Mouse (Mus musculus): ENCODE measurements at regions not wholly inside any gene's neighbourhood (a gene's known extent, or its start where the extent isn't known, plus 50 kb on each side); places are given as distances from the start of the nearest gene placed in this dataset.
A peak's percentile ranks its signal among the peaks of the same experiment; 100 is the strongest.

- H3K4me3 ChIP-seq (replicated peaks), result no peak overlapping the region
- no peak overlapping the region for H3K27ac ChIP-seq
- H3K36me3 ChIP-seq, result no peaks in the 10 kb centered on the region
- H3K4me2 ChIP-seq (replicated peaks), result no peak overlapping the region
- no peaks in the 10 kb centered on the region for H3K4me1 ChIP-seq (replicated peaks)
- 82% methylated on average over 18 of the region's 18 CpGs for WGBS
- no peaks in the 10 kb centered on the region for H3K27me3 ChIP-seq (replicated peaks)
- no peak for ATAC-seq
- H3K9me3 ChIP-seq, result no peaks in the 10 kb centered on the region
- no peak overlapping the region for H3K9ac ChIP-seq
Observed at GRCm38 (mm10) chr15:93733731-93734510, 138.2 kb upstream of the Prickle1 start.

GRCm38 (mm10) chr15:93732825-93733224, 137.1 kb upstream of the Prickle1 start:
- no peak overlapping the region for H3K4me3 ChIP-seq (replicated peaks)
- no peaks in the 10 kb centered on the region for H3K27me3 ChIP-seq (replicated peaks)
- WGBS, result 85% methylated on average over 5 of the region's 5 CpGs
- H3K9me3 ChIP-seq, result no peaks in the 10 kb centered on the region
- H3K4me2 ChIP-seq (replicated peaks), result no peak overlapping the region
- H3K36me3 ChIP-seq, result no peaks in the 10 kb centered on the region
- ATAC-seq, result no peak
- no peak overlapping the region for H3K9ac ChIP-seq
- no peaks in the 10 kb centered on the region for H3K4me1 ChIP-seq (replicated peaks)
- no peak overlapping the region for H3K27ac ChIP-seq

GRCm38 (mm10) chr15:93731161-93731560, 135.5 kb upstream of the Prickle1 start:
- no peak for ATAC-seq
- H3K4me3 ChIP-seq (replicated peaks), result no peak overlapping the region
- H3K4me2 ChIP-seq (replicated peaks), result no peak overlapping the region
- no peaks in the 10 kb centered on the region for H3K36me3 ChIP-seq
- H3K9ac ChIP-seq, result no peak overlapping the region
- H3K27me3 ChIP-seq (replicated peaks), result no peaks in the 10 kb centered on the region
- no peak overlapping the region for H3K27ac ChIP-seq
- no peaks in the 10 kb centered on the region for H3K4me1 ChIP-seq (replicated peaks)
- H3K9me3 ChIP-seq, result no peaks in the 10 kb centered on the region
- 47% methylated on average over 6 of the region's 6 CpGs for WGBS

- Histone ChIP-seq H3K4me3 (replicated peaks) (no peak overlapping the region), H3K4me2 (replicated peaks) (no peak overlapping the region), H3K27ac (no peak overlapping the region), H3K9ac (no peak overlapping the region), H3K36me3 (no peaks in the 10 kb centered on the region), H3K4me1 (replicated peaks) (peaks cover 10% of the 10 kb centered on the region; the same call in 1 of the 2 replicates), H3K9me3 (no peaks in the 10 kb centered on the region), H3K27me3 (replicated peaks) (no peaks in the 10 kb centered on the region)
- WGBS, result 57% methylated on average over 4 of the region's 4 CpGs
- no peak for ATAC-seq
Observed at GRCm38 (mm10) chr15:93715443-93715842, 119.8 kb upstream of the Prickle1 start.

GRCm38 (mm10) chr15:93713428-93713827, 117.7 kb upstream of the Prickle1 start:
- ATAC-seq, result no peak
- H3K4me2 ChIP-seq (replicated peaks), result no peak overlapping the region
- H3K36me3 ChIP-seq, result no peaks in the 10 kb centered on the region
- H3K4me1 ChIP-seq (replicated peaks), result peaks cover 17% of the 10 kb centered on the region; the same call in 1 of the 2 replicates
- H3K4me3 ChIP-seq (replicated peaks), result no peak overlapping the region
- H3K9ac ChIP-seq, result no peak overlapping the region
- peak overlapping the region; percentile 32; the same call in 1 of the 2 replicates for H3K27ac ChIP-seq
- no peaks in the 10 kb centered on the region for H3K27me3 ChIP-seq (replicated peaks)
- WGBS, result 68% methylated on average over 7 of the region's 7 CpGs
- no peaks in the 10 kb centered on the region for H3K9me3 ChIP-seq

GRCm38 (mm10) chr15:93712594-93712993, 116.9 kb upstream of the Prickle1 start:
- Histone ChIP-seq H3K9me3 (no peaks in the 10 kb centered on the region), H3K4me1 (replicated peaks) (peaks cover 17% of the 10 kb centered on the region; the same call in 1 of the 2 replicates), H3K9ac (no peak overlapping the region), H3K27me3 (replicated peaks) (no peaks in the 10 kb centered on the region), H3K27ac (no peak overlapping the region), H3K4me3 (replicated peaks) (no peak overlapping the region), H3K36me3 (no peaks in the 10 kb centered on the region), H3K4me2 (replicated peaks) (no peak overlapping the region)
- 59% methylated on average over 10 of the region's 10 CpGs for WGBS
- no peak for ATAC-seq

GRCm38 (mm10) chr15:93711150-93711784, 115.6 kb upstream of the Prickle1 start:
- H3K9me3 ChIP-seq, result no peaks in the 10 kb centered on the region
- WGBS, result 45% methylated on average over 13 of the region's 13 CpGs
- H3K4me3 ChIP-seq (replicated peaks), result no peak overlapping the region
- peak overlapping the region; percentile 83 for H3K27ac ChIP-seq
- H3K9ac ChIP-seq, result no peak overlapping the region
- H3K4me1 ChIP-seq (replicated peaks), result peaks cover 19% of the 10 kb centered on the region
- peak; percentile 81 for ATAC-seq
- H3K27me3 ChIP-seq (replicated peaks), result no peaks in the 10 kb centered on the region
- H3K36me3 ChIP-seq, result no peaks in the 10 kb centered on the region
- H3K4me2 ChIP-seq (replicated peaks), result peak overlapping the region; percentile 45

GRCm38 (mm10) chr15:93710493-93711149, 114.9 kb upstream of the Prickle1 start:
- Histone ChIP-seq H3K9me3 (no peaks in the 10 kb centered on the region), H3K4me1 (replicated peaks) (peaks cover 21% of the 10 kb centered on the region), H3K9ac (no peak overlapping the region), H3K27ac (peak overlapping the region; percentile 83), H3K4me2 (replicated peaks) (peak overlapping the region; percentile 45), H3K4me3 (replicated peaks) (0 out of 2 replicates have a peak overlapping the region, but pooled peaks have one; percentile 6), H3K27me3 (replicated peaks) (no peaks in the 10 kb centered on the region), H3K36me3 (no peaks in the 10 kb centered on the region)
- WGBS, result 63% methylated on average over 15 of the region's 15 CpGs
- peak; percentile 86 for ATAC-seq

GRCm38 (mm10) chr15:93706366-93706930, 110.8 kb upstream of the Prickle1 start:
- Histone ChIP-seq H3K4me2 (replicated peaks) (no peak overlapping the region), H3K4me1 (replicated peaks) (peaks cover 11% of the 10 kb centered on the region), H3K9ac (no peak overlapping the region), H3K9me3 (no peaks in the 10 kb centered on the region), H3K27ac (no peak overlapping the region), H3K36me3 (no peaks in the 10 kb centered on the region), H3K27me3 (replicated peaks) (no peaks in the 10 kb centered on the region), H3K4me3 (replicated peaks) (no peak overlapping the region)
- ATAC-seq, result no peak
- WGBS, result 51% methylated on average over 11 of the region's 11 CpGs

- WGBS, result 70% methylated on average over 4 of the region's 4 CpGs
- no peak overlapping the region for H3K4me2 ChIP-seq (replicated peaks)
- H3K9ac ChIP-seq, result no peak overlapping the region
- no peaks in the 10 kb centered on the region for H3K9me3 ChIP-seq
- no peak for ATAC-seq
- H3K4me1 ChIP-seq (replicated peaks), result peaks cover 11% of the 10 kb centered on the region
- no peak overlapping the region for H3K27ac ChIP-seq
- no peaks in the 10 kb centered on the region for H3K36me3 ChIP-seq
- no peaks in the 10 kb centered on the region for H3K27me3 ChIP-seq (replicated peaks)
- no peak overlapping the region for H3K4me3 ChIP-seq (replicated peaks)
Observed at GRCm38 (mm10) chr15:93705651-93706050, 110.0 kb upstream of the Prickle1 start.

- no peaks in the 10 kb centered on the region for H3K9me3 ChIP-seq
- no peak overlapping the region for H3K4me3 ChIP-seq (replicated peaks)
- H3K27ac ChIP-seq, result no peak overlapping the region
- H3K4me1 ChIP-seq (replicated peaks), result peaks cover 11% of the 10 kb centered on the region
- H3K36me3 ChIP-seq, result no peaks in the 10 kb centered on the region
- no peak overlapping the region for H3K4me2 ChIP-seq (replicated peaks)
- no peak for ATAC-seq
- WGBS, result 85% methylated on average over 1 of the region's 1 CpGs
- no peak overlapping the region for H3K9ac ChIP-seq
- no peaks in the 10 kb centered on the region for H3K27me3 ChIP-seq (replicated peaks)
Observed at GRCm38 (mm10) chr15:93705109-93705508, 109.4 kb upstream of the Prickle1 start.

GRCm38 (mm10) chr15:93701017-93701416, 105.3 kb upstream of the Prickle1 start:
- H3K36me3 ChIP-seq, result no peaks in the 10 kb centered on the region
- 87% methylated on average over 10 of the region's 10 CpGs for WGBS
- H3K4me3 ChIP-seq (replicated peaks), result no peak overlapping the region
- no peak for ATAC-seq
- H3K27me3 ChIP-seq (replicated peaks), result no peaks in the 10 kb centered on the region
- H3K4me2 ChIP-seq (replicated peaks), result no peak overlapping the region
- no peaks in the 10 kb centered on the region for H3K9me3 ChIP-seq
- H3K4me1 ChIP-seq (replicated peaks), result no peaks in the 10 kb centered on the region
- no peak overlapping the region for H3K9ac ChIP-seq
- no peak overlapping the region for H3K27ac ChIP-seq
